Mouse (Mus musculus) liver, embryonic 16.5 days (tissue): Measurements from ENCODE around the gene Gmnn. TPM values are rescaled to one million over a fixed set of nuclear protein-coding genes. Genes with fewer than 3 reads are reported as not detected.

ENCODE experiments used
- ATAC-seq: fragments of 200-750 bp; cut with Nextera tagmentation; 2 replicates; pipeline ENCODE4 v1.8.0; 2017; ENCODE audit warnings: low read depth, mild to moderate bottlenecking, moderate number of reproducible peaks, moderate library complexity
- H3K27ac ChIP-seq: fragments of 300-500 bp; sonication (generic); 2 replicates; pipeline ENCODE4 v1.5.1; 2014; ENCODE audit warnings: mild to moderate bottlenecking, low read length
- H3K27me3 ChIP-seq: fragments of 300-500 bp; sonication (generic); 2 replicates; pipeline ENCODE4 v1.6.1; 2014; ENCODE audit warnings: low read depth, low read length, mixed read lengths; ENCODE audit not compliant: control insufficient read depth, insufficient read depth
- H3K36me3 ChIP-seq: fragments of 300-500 bp; sonication (generic); 2 replicates; pipeline ENCODE4 v1.6.1; 2014; ENCODE audit warnings: mild to moderate bottlenecking; ENCODE audit not compliant: control insufficient read depth, insufficient read depth
- H3K4me1 ChIP-seq: fragments of 300-500 bp; sonication (generic); 2 replicates; pipeline ENCODE4 v1.6.1; 2014; ENCODE audit warnings: low read depth, low read length, mixed read lengths; ENCODE audit not compliant: control insufficient read depth
- H3K4me2 ChIP-seq: fragments of 300-500 bp; sonication (generic); 2 replicates; pipeline ENCODE4 v1.6.1; 2014; ENCODE audit warnings: low read depth, low read length, mixed read lengths
- H3K4me3 ChIP-seq: fragments of 300-500 bp; sonication (generic); 2 replicates; pipeline ENCODE4 v1.5.1; 2014; ENCODE audit warnings: low read depth, mild to moderate bottlenecking, low read length
- H3K9ac ChIP-seq: fragments of 300-500 bp; sonication (generic); 2 replicates; pipeline ENCODE4 v1.6.1; 2014; ENCODE audit warnings: low read depth, low read length
- H3K9me3 ChIP-seq: fragments of 300-500 bp; sonication (generic); replicated peaks from 2 replicates; pipeline ENCODE4 v1.6.1; 2016; ENCODE audit warnings: low read length; ENCODE audit not compliant: control insufficient read depth
- WGBS: fragments of 180-500 bp; shearing (Covaris S2); extraction: QIAGEN DNeasy Blood & Tissue Kit; methylation state at CpG from one replicate; pipeline ENCODE4 v1.1.7; 2014; ENCODE audit not compliant: insufficient replicate concordance; 5-methylcytosine and 5-hydroxymethylcytosine counted together
- polyA plus RNA-seq: library from polyadenylated mRNA; unstranded; fragments of >200 nt; fragmentation: Nextera tagmentation; extraction: Ambion mirVana; gene quantifications from 2 replicates; pipeline ENCODE4 v1.2.1, GENCODE M21; 2015

Gmnn gene
- polyA plus RNA-seq, 1 experiment from 2014 or later: 82.5 TPM

GRCm38 (mm10) chr13:24798686-24799085 is 37.0 kb upstream of the Gmnn start:
- H3K27me3 ChIP-seq: no peaks in the 10 kb centered on the region
- H3K4me3 ChIP-seq: no peak overlapping the region
- H3K4me2 ChIP-seq: no peak overlapping the region
- no peak overlapping the region for H3K27ac ChIP-seq
- no peaks in the 10 kb centered on the region for H3K36me3 ChIP-seq
- no peaks in the 10 kb centered on the region for H3K9me3 ChIP-seq
- ATAC-seq: no peak
- WGBS: 87% methylated on average over 4 of the region's 4 CpGs
- no peak overlapping the region for H3K9ac ChIP-seq
- H3K4me1 ChIP-seq: peaks cover 5% of the 10 kb centered on the region

GRCm38 (mm10) chr13:24792411-24793045 is 30.8 kb upstream of the Gmnn start:
- Histone ChIP-seq H3K4me1 (no peaks in the 10 kb centered on the region), H3K4me3 (no peak overlapping the region), H3K4me2 (no peak overlapping the region), H3K27ac (no peak overlapping the region), H3K27me3 (no peaks in the 10 kb centered on the region), H3K9me3 (no peaks in the 10 kb centered on the region), H3K9ac (no peak overlapping the region), H3K36me3 (no peaks in the 10 kb centered on the region)
- 61% methylated on average over 9 of the region's 9 CpGs for WGBS
- 0 out of 2 replicates have a peak, but pooled peaks have one; percentile 19 for ATAC-seq

- H3K9me3 ChIP-seq: no peaks in the 10 kb centered on the region
- no peak overlapping the region for H3K4me2 ChIP-seq
- H3K27ac ChIP-seq: no peak overlapping the region
- no peaks in the 10 kb centered on the region for H3K4me1 ChIP-seq
- H3K4me3 ChIP-seq: no peak overlapping the region
- no peaks in the 10 kb centered on the region for H3K36me3 ChIP-seq
- no peaks in the 10 kb centered on the region for H3K27me3 ChIP-seq
- no peak overlapping the region for H3K9ac ChIP-seq
- ATAC-seq: peak; percentile 75; the same call in 1 of the 2 replicates
- WGBS: 12% methylated on average over 2 of the region's 2 CpGs
These were observed 29.6 kb upstream of the Gmnn start for GRCm38 (mm10) chr13:24791349-24791748.

GRCm38 (mm10) chr13:24787477-24787876 is 25.8 kb upstream of the Gmnn start:
- no peak for ATAC-seq
- WGBS: 76% methylated on average over 5 of the region's 5 CpGs
- no peaks in the 10 kb centered on the region for H3K36me3 ChIP-seq
- no peak overlapping the region for H3K27ac ChIP-seq
- no peaks in the 10 kb centered on the region for H3K4me1 ChIP-seq
- H3K9ac ChIP-seq: no peak overlapping the region
- no peaks in the 10 kb centered on the region for H3K27me3 ChIP-seq
- H3K4me3 ChIP-seq: no peak overlapping the region
- no peak overlapping the region for H3K4me2 ChIP-seq
- no peaks in the 10 kb centered on the region for H3K9me3 ChIP-seq

GRCm38 (mm10) chr13:24786014-24786490 is 24.3 kb upstream of the Gmnn start:
- ATAC-seq: no peak
- no peaks in the 10 kb centered on the region for H3K36me3 ChIP-seq
- WGBS: 47% methylated on average over 11 of the region's 11 CpGs
- no peaks in the 10 kb centered on the region for H3K27me3 ChIP-seq
- H3K4me2 ChIP-seq: no peak overlapping the region
- H3K9me3 ChIP-seq: no peaks in the 10 kb centered on the region
- no peak overlapping the region for H3K9ac ChIP-seq
- no peaks in the 10 kb centered on the region for H3K4me1 ChIP-seq
- no peak overlapping the region for H3K4me3 ChIP-seq
- H3K27ac ChIP-seq: no peak overlapping the region

- Histone ChIP-seq H3K36me3 (no peaks in the 10 kb centered on the region), H3K27me3 (no peaks in the 10 kb centered on the region)
- 51% methylated on average over 5 of the region's 5 CpGs for WGBS
These were observed 20.2 kb upstream of the Gmnn start for GRCm38 (mm10) chr13:24781916-24782315.

GRCm38 (mm10) chr13:24778706-24779380 is 17.1 kb upstream of the Gmnn start:
- Histone ChIP-seq H3K27ac (no peak overlapping the region), H3K4me3 (no peak overlapping the region), H3K27me3 (no peaks in the 10 kb centered on the region), H3K4me2 (no peak overlapping the region), H3K9ac (no peak overlapping the region), H3K4me1 (no peaks in the 10 kb centered on the region), H3K9me3 (no peaks in the 10 kb centered on the region), H3K36me3 (no peaks in the 10 kb centered on the region)
- 35% methylated on average over 8 of the region's 8 CpGs for WGBS
- no peak for ATAC-seq

More at GRCm38 (mm10) chr13:24781916-24782315, 20.2 kb upstream of the Gmnn start:
- H3K4me3 ChIP-seq: no peak overlapping the region
- H3K9me3 ChIP-seq: no peaks in the 10 kb centered on the region
- no peak overlapping the region for H3K9ac ChIP-seq
- no peak for ATAC-seq
- no peak overlapping the region for H3K4me2 ChIP-seq
- no peak overlapping the region for H3K27ac ChIP-seq
- H3K4me1 ChIP-seq: no peaks in the 10 kb centered on the region

GRCm38 (mm10) chr13:24778026-24778425 is 16.3 kb upstream of the Gmnn start:
- no peak overlapping the region for H3K4me3 ChIP-seq
- no peaks in the 10 kb centered on the region for H3K36me3 ChIP-seq
- H3K9me3 ChIP-seq: no peaks in the 10 kb centered on the region
- H3K9ac ChIP-seq: no peak overlapping the region
- 59% methylated on average over 2 of the region's 2 CpGs for WGBS
- H3K27ac ChIP-seq: no peak overlapping the region
- no peak overlapping the region for H3K4me2 ChIP-seq
- no peak for ATAC-seq
- H3K27me3 ChIP-seq: no peaks in the 10 kb centered on the region
- no peaks in the 10 kb centered on the region for H3K4me1 ChIP-seq

GRCm38 (mm10) chr13:24776146-24776844 is 14.6 kb upstream of the Gmnn start:
- 39% methylated on average over 7 of the region's 7 CpGs for WGBS
- Histone ChIP-seq H3K4me3 (no peak overlapping the region), H3K9ac (no peak overlapping the region), H3K27ac (no peak overlapping the region), H3K27me3 (no peaks in the 10 kb centered on the region), H3K4me1 (no peaks in the 10 kb centered on the region), H3K36me3 (no peaks in the 10 kb centered on the region), H3K4me2 (no peak overlapping the region), H3K9me3 (no peaks in the 10 kb centered on the region)
- no peak; the same call in 1 of the 2 replicates for ATAC-seq
